In genomic region chr16:55820916-55821570, GRCm38 (mm10) we compare ENCODE assay signal across 8 mouse cellular contexts. TPM values are rescaled to one million over a fixed set of nuclear protein-coding genes. Genes with fewer than 3 reads are reported as not detected.
DNase-seq lines count a peak whose midpoint lies in the region; ATAC-seq lines count a peak whose summit lies in the region.

No protein-coding gene starts in this region.

- peaks cover 24% of the 10 kb centered on the region for H3K4me1 ChIP-seq in embryonic facial prominence, embryonic 12.5 days
- peaks cover 8% of the 10 kb centered on the region for H3K4me1 ChIP-seq in hindbrain, embryonic 16.5 days (ENCODE audit: control insufficient read depth, insufficient read depth, low read depth, low read length)
- H3K4me1 ChIP-seq in midbrain, embryonic 16.5 days (ENCODE audit: control insufficient read depth, insufficient read depth, low read length), result peaks cover 12% of the 10 kb centered on the region

- peak; percentile 17 for ATAC-seq in frontal cortex, adult (ENCODE audit: low TSS enrichment)
- ATAC-seq in embryonic facial prominence, embryonic 12.5 days (ENCODE audit: insufficient number of reproducible peaks, insufficient read depth, low FRiP score, low TSS enrichment), result no peak
- no peak for ATAC-seq in hindbrain, embryonic 16.5 days
- ATAC-seq in midbrain, embryonic 16.5 days, result no peak

- no peak for DNase-seq in frontal cortex, adult 2 months (ENCODE audit: extremely low spot score in 1 of 2, low spot score in 1 of 2)
- DNase-seq in B cell, adult 2 months, result peak; percentile 36 to 41
- no peak for DNase-seq in right cerebral cortex, postnatal 14 days
- no peak for DNase-seq in urinary bladder, postnatal 14 days (ENCODE audit: low spot score)

- no peaks in the 10 kb centered on the region for H3K27me3 ChIP-seq in embryonic facial prominence, embryonic 12.5 days
- no peaks in the 10 kb centered on the region for H3K27me3 ChIP-seq in hindbrain, embryonic 16.5 days (replicated peaks; ENCODE audit: control insufficient read depth, insufficient read depth, low read length)
- H3K27me3 ChIP-seq in midbrain, embryonic 16.5 days (ENCODE audit: control insufficient read depth, insufficient read depth, low read depth, low read length), result no peaks in the 10 kb centered on the region

- H3K27ac ChIP-seq in embryonic facial prominence, embryonic 12.5 days, result 0 out of 2 replicates have a peak overlapping the region, but pooled peaks have one; percentile 47
- peak overlapping the region; percentile 32; the same call in 1 of the 2 replicates for H3K27ac ChIP-seq in hindbrain, embryonic 16.5 days (ENCODE audit: low read depth, low read length)
- H3K27ac ChIP-seq in midbrain, embryonic 16.5 days (ENCODE audit: low read length), result no peak overlapping the region

- H3K9ac ChIP-seq in embryonic facial prominence, embryonic 12.5 days, result peak overlapping the region; percentile 76
- H3K9ac ChIP-seq in hindbrain, embryonic 16.5 days (ENCODE audit: low read depth, low read length), result peak overlapping the region; percentile 81
- H3K9ac ChIP-seq in midbrain, embryonic 16.5 days (ENCODE audit: low read depth, low read length), result peak overlapping the region; percentile 61

- H3K36me3 ChIP-seq in embryonic facial prominence, embryonic 12.5 days, result peaks cover 24% of the 10 kb centered on the region
- H3K36me3 ChIP-seq in hindbrain, embryonic 16.5 days (ENCODE audit: control insufficient read depth, insufficient read depth, low read length), result peaks cover 13% of the 10 kb centered on the region
- H3K36me3 ChIP-seq in midbrain, embryonic 16.5 days (ENCODE audit: control insufficient read depth, insufficient read depth, low read length), result peaks cover 2% of the 10 kb centered on the region; the same call in 1 of the 2 replicates

- no peaks in the 10 kb centered on the region for H3K9me3 ChIP-seq in embryonic facial prominence, embryonic 12.5 days
- H3K9me3 ChIP-seq in hindbrain, embryonic 16.5 days (ENCODE audit: control insufficient read depth, low read length), result no peaks in the 10 kb centered on the region
- no peaks in the 10 kb centered on the region for H3K9me3 ChIP-seq in midbrain, embryonic 16.5 days (replicated peaks; ENCODE audit: control insufficient read depth, low read length, poor library complexity, severe bottlenecking)

- H3K4me2 ChIP-seq in embryonic facial prominence, embryonic 12.5 days (replicated peaks), result peak overlapping the region; percentile 73
- H3K4me2 ChIP-seq in hindbrain, embryonic 16.5 days (ENCODE audit: low read length), result peak overlapping the region; percentile 92
- peak overlapping the region; percentile 73 for H3K4me2 ChIP-seq in midbrain, embryonic 16.5 days (ENCODE audit: low read length)

- 11% methylated on average over 20 of the region's 20 CpGs for WGBS in embryonic facial prominence, embryonic 12.5 days
- WGBS in hindbrain, embryonic 16.5 days, result 14% methylated on average over 20 of the region's 20 CpGs
- 14% methylated on average over 20 of the region's 20 CpGs for WGBS in midbrain, embryonic 16.5 days

- H3K4me3 ChIP-seq in embryonic facial prominence, embryonic 12.5 days, result peak overlapping the region; percentile 74
- peak overlapping the region; percentile 89 for H3K4me3 ChIP-seq in hindbrain, embryonic 16.5 days (ENCODE audit: low read length)
- peak overlapping the region; percentile 74 for H3K4me3 ChIP-seq in midbrain, embryonic 16.5 days (ENCODE audit: low read depth, low read length)

RNA-seq across cellular contexts. Expression of gene Nfkbiz, which starts 17.7 kb away (rescaled TPM):
- 5.1 and 5.4 TPM in 2 replicates for polyA plus RNA-seq in frontal cortex, adult 2 months (2012; rRNA removed)
- polyA plus RNA-seq in embryonic facial prominence, embryonic 12.5 days (2016; fragmentation: Nextera tagmentation; extraction: Ambion mirVana), result 4.2 and 4.8 TPM in 2 replicates
- polyA plus RNA-seq in hindbrain, embryonic 16.5 days (2015; fragmentation: Nextera tagmentation; extraction: Ambion mirVana), result 1.6 and 1.8 TPM in 2 replicates
- 1.1 and 1.3 TPM in 2 replicates for polyA plus RNA-seq in midbrain, embryonic 16.5 days (2015; fragmentation: Nextera tagmentation; extraction: Ambion mirVana)

Comparison
In these comparisons a context has a peak if more than half of its experiments do, and no peak if none do; other contexts are left out.
1. DNase-seq: peak in B cell, adult 2 months (2 of 2); none in frontal cortex, adult 2 months (0 of 2), right cerebral cortex, postnatal 14 days (single experiment) and urinary bladder, postnatal 14 days (single experiment).
2. Peak in every context shown above with its lines, with median percentiles within 50 percentile points of each other: H3K4me2 ChIP-seq, H3K4me3 ChIP-seq and H3K9ac ChIP-seq.